Mouse (Mus musculus): ENCODE measurements at regions not wholly inside any gene's neighbourhood (a gene's known extent, or its start where the extent isn't known, plus 50 kb on each side); places are given as distances from the start of the nearest gene placed in this dataset.

DNA sequence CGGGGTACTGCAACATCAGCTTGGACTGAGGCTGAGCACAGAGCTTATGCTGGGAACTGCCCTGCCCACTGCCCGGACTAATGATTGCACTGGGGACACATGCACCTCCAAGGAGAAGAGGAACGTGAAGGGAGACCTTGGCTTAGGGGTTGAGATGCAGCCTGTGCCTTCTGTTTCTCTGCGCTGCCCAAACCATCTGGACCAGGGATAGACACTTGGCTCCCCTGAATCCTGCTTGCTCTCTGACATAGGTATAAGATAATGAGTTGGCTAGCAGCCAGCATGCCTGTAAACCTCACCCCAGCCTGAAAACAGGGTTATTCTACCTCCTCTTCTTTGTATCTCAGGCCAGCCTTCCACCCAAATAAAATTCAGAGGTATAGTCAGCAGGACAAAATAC, 81.5 kb downstream of the Ackr3 start:
- WGBS: 78% methylated on average over 4 of the region's 4 CpGs
- Histone ChIP-seq H3K4me3 (ENCODE audit: insufficient read depth, low read depth, low read length) (no peak overlapping the region), H3K27me3 (ENCODE audit: control insufficient read depth, insufficient read depth, low read length) (no peaks in the 10 kb centered on the region; the same call in 1 of the 2 replicates), H3K4me1 (ENCODE audit: control insufficient read depth, insufficient read depth, low read length) (no peaks in the 10 kb centered on the region), H3K9ac (ENCODE audit: low read depth, low read length) (no peak overlapping the region), H3K79me2 (ENCODE audit: control insufficient read depth, insufficient read depth, low read length) (no peaks in the 10 kb centered on the region), H3K36me3 (ENCODE audit: control insufficient read depth, insufficient read depth, low read length) (no peaks in the 10 kb centered on the region), H3K27ac (replicated peaks; ENCODE audit: insufficient read depth, low read depth, low read length) (no peak overlapping the region)
- TF ChIP-seq POLR2A (IDR thresholded peaks at IDR 0.05; ENCODE audit: extremely low read depth, insufficient read depth, low read length): no peak
- no peak for TF ChIP-seq CTCF (IDR thresholded peaks at IDR 0.05; ENCODE audit: low read depth, low read length)
- DNase-seq (ENCODE audit: extremely low read depth, low read depth, low spot score): no peak

DNA sequence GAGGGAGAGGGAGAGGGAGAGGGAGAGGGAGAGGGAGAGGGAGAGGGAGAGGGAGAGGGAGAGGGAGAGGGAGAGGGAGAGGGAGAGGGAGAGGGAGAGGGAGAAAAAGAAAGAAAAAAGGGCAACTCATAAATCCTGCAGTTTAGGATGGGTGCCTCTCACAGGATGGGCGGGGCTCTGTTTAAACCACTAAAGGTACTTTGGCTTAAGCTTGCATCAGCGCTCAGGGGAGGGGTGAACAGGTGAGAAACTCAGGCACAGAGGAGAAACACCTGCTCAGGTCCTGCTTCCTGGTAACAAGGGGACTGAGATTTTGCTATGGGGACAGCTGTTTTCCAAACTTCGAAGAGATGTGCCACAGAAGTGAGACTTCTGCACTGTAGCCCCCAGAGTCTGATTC, 83.5 kb downstream of the Ackr3 start:
- H3K4me3 ChIP-seq (ENCODE audit: insufficient read depth, low read depth, low read length): no peak overlapping the region
- no peak overlapping the region for H3K27ac ChIP-seq (replicated peaks; ENCODE audit: insufficient read depth, low read depth, low read length)
- H3K27me3 ChIP-seq (ENCODE audit: control insufficient read depth, insufficient read depth, low read length): peaks cover 2% of the 10 kb centered on the region; the same call in 1 of the 2 replicates
- H3K79me2 ChIP-seq (ENCODE audit: control insufficient read depth, insufficient read depth, low read length): no peaks in the 10 kb centered on the region
- H3K36me3 ChIP-seq (ENCODE audit: control insufficient read depth, insufficient read depth, low read length): no peaks in the 10 kb centered on the region
- no peak for DNase-seq (ENCODE audit: extremely low read depth, low read depth, low spot score)
- H3K9ac ChIP-seq (ENCODE audit: low read depth, low read length): no peak overlapping the region
- TF ChIP-seq CTCF (IDR thresholded peaks at IDR 0.05; ENCODE audit: low read depth, low read length): no peak
- TF ChIP-seq POLR2A (IDR thresholded peaks at IDR 0.05; ENCODE audit: extremely low read depth, insufficient read depth, low read length): no peak
- H3K4me1 ChIP-seq (ENCODE audit: control insufficient read depth, insufficient read depth, low read length): no peaks in the 10 kb centered on the region
- 76% methylated on average over 3 of the region's 3 CpGs for WGBS

DNA sequence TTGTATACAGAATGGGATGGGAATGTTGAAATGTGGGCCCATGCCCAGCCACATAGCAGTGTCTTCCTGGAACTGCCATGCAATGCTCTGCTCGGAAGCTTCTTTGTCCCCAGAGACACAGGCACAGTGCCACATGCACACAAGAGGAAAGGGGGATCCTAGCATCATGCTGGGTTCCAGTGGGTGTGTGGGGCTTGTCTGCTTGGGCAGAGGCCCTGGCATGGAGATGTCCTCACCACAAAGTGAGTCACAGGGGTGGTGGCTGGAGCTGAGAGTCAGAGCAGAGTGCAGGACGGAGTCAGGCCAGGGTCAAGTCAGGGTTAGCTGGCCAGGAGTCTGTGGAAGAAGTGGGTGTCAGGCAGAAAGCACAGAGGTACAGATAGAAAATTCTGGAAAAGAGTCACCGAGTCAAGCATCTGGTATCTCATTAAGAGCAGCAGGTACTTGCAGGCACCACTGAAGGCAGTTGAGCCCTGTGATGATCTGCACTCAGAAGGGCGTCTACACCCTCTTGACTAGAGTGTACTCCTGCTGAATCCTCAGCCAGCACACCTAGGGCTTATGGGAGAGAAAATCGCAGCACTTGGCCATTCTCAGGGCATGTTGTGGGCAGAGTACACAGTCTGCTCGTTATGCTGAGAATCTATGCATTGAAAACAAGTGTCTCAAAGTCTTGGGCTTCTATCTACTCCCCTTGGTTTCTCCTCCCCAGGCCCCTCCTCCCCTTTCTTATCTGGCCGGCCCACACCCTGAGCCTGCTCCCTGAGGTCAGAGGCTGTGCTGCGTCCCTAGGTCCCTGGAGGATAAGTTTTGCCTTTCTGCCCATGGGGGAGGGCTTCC, 85.3 kb downstream of the Ackr3 start:
- no peak overlapping the region for H3K9ac ChIP-seq (ENCODE audit: low read depth, low read length)
- no peak for DNase-seq (ENCODE audit: extremely low read depth, low read depth, low spot score)
- H3K79me2 ChIP-seq (ENCODE audit: control insufficient read depth, insufficient read depth, low read length): no peaks in the 10 kb centered on the region
- TF ChIP-seq POLR2A (IDR thresholded peaks at IDR 0.05; ENCODE audit: extremely low read depth, insufficient read depth, low read length): no peak
- no peak for TF ChIP-seq CTCF (IDR thresholded peaks at IDR 0.05; ENCODE audit: low read depth, low read length)
- H3K4me3 ChIP-seq (ENCODE audit: insufficient read depth, low read depth, low read length): no peak overlapping the region
- H3K27ac ChIP-seq (replicated peaks; ENCODE audit: insufficient read depth, low read depth, low read length): no peak overlapping the region
- WGBS: 57% methylated on average over 8 of the region's 8 CpGs
- H3K27me3 ChIP-seq (ENCODE audit: control insufficient read depth, insufficient read depth, low read length): 0 out of 2 replicates have a peak, but pooled peaks cover 2% of the 10 kb centered on the region
- H3K36me3 ChIP-seq (ENCODE audit: control insufficient read depth, insufficient read depth, low read length): no peaks in the 10 kb centered on the region
- H3K4me1 ChIP-seq (ENCODE audit: control insufficient read depth, insufficient read depth, low read length): no peaks in the 10 kb centered on the region

DNA sequence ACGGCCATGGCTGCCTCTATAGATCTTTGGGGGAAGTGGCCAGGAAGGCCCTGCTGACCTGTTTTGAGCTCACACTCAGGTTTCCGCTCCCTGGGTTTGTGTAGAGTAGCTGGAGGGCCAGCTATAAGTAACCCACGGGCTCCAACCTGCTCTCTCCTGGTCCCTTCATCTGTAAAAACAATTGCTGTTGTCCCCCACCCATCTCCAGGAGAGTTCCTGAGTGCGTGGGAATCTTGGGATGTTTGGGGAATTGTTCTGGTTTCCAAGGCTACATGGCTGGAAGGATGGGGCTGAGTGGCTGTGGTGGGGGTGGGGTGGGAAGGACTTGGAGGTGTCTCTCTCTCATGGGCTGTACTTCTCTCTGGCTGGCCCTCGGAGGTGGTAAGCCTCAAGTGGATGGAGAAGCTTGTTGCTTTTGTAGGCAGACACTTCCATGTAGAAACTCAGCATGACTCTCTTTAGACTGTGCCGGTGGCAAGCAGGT, 86.0 kb downstream of the Ackr3 start:
- H3K9ac ChIP-seq (ENCODE audit: low read depth, low read length): no peak overlapping the region
- no peak overlapping the region for H3K4me3 ChIP-seq (ENCODE audit: insufficient read depth, low read depth, low read length)

DNA sequence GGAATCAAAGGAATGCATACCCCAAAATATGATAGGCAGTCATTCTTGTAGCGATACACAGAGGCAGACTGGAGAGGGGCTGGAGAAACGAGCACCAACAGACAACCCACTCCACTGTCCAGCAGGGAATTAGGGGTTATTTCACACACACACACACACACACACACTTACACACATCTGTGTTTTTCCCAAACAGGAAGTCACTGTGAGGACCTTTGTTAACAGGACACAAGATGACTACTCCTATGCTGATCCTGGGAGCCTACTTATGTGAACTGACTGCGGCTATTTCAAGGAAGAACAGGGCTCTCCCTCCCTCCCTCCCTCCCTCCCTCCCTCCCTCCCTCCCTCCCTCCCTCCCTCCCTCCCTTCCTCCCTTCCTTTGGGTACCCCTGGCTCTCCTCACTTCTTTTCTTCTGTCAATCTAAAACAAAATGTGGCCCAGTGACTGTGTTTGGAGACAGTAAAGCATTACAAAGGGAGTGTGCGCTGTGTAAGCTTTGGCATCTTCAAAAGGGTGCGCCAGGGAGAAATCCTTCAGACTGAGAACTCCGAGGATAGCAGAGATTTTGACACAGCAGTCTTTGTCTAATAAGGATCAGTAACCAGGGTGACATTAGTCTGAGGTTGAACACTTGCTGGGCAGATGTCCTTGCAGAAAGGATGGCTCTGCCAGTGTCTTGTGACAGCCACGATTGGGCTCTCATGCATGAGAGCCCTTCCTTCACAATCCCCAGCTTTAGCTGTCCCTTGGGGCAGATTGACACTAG, 86.8 kb downstream of the Ackr3 start:
- DNase-seq (ENCODE audit: extremely low read depth, low read depth, low spot score): no peak
- TF ChIP-seq CTCF (IDR thresholded peaks at IDR 0.05; ENCODE audit: low read depth, low read length) (no peak), POLR2A (IDR thresholded peaks at IDR 0.05; ENCODE audit: extremely low read depth, insufficient read depth, low read length) (no peak)
- no peak overlapping the region for H3K4me3 ChIP-seq (ENCODE audit: insufficient read depth, low read depth, low read length)
- H3K79me2 ChIP-seq (ENCODE audit: control insufficient read depth, insufficient read depth, low read length): no peaks in the 10 kb centered on the region
- no peaks in the 10 kb centered on the region for H3K36me3 ChIP-seq (ENCODE audit: control insufficient read depth, insufficient read depth, low read length)
- WGBS: 75% methylated on average over 7 of the region's 7 CpGs
- peaks cover 2% of the 10 kb centered on the region; the same call in 1 of the 2 replicates for H3K27me3 ChIP-seq (ENCODE audit: control insufficient read depth, insufficient read depth, low read length)
- no peak overlapping the region for H3K27ac ChIP-seq (replicated peaks; ENCODE audit: insufficient read depth, low read depth, low read length)
- H3K9ac ChIP-seq (ENCODE audit: low read depth, low read length): no peak overlapping the region
- H3K4me1 ChIP-seq (ENCODE audit: control insufficient read depth, insufficient read depth, low read length): no peaks in the 10 kb centered on the region

More for the DNA sequence above, 86.0 kb downstream of the Ackr3 start:
- TF ChIP-seq POLR2A (IDR thresholded peaks at IDR 0.05; ENCODE audit: extremely low read depth, insufficient read depth, low read length): no peak
- TF ChIP-seq CTCF (IDR thresholded peaks at IDR 0.05; ENCODE audit: low read depth, low read length): no peak
- no peaks in the 10 kb centered on the region for H3K79me2 ChIP-seq (ENCODE audit: control insufficient read depth, insufficient read depth, low read length)
- no peak for DNase-seq (ENCODE audit: extremely low read depth, low read depth, low spot score)
- WGBS: 38% methylated on average over 6 of the region's 6 CpGs
- H3K27me3 ChIP-seq (ENCODE audit: control insufficient read depth, insufficient read depth, low read length): 0 out of 2 replicates have a peak, but pooled peaks cover 2% of the 10 kb centered on the region
- no peak overlapping the region for H3K27ac ChIP-seq (replicated peaks; ENCODE audit: insufficient read depth, low read depth, low read length)
- no peaks in the 10 kb centered on the region for H3K4me1 ChIP-seq (ENCODE audit: control insufficient read depth, insufficient read depth, low read length)
- H3K36me3 ChIP-seq (ENCODE audit: control insufficient read depth, insufficient read depth, low read length): no peaks in the 10 kb centered on the region

All from liver, adult 2 months (tissue).